Mouse (Mus musculus): ENCODE results near the gene Cpne5. TPM values are rescaled to one million over a fixed set of nuclear protein-coding genes. Genes with fewer than 3 reads are reported as not detected.
"Not testable (repeated sequence)": the region's sequence is repeated elsewhere in the genome, so short reads cannot be mapped to it uniquely, and the experiment has no call there.

Gene Cpne5
- total RNA-seq, 1 experiment from 2014 or later, result 1.9 TPM

DNA sequence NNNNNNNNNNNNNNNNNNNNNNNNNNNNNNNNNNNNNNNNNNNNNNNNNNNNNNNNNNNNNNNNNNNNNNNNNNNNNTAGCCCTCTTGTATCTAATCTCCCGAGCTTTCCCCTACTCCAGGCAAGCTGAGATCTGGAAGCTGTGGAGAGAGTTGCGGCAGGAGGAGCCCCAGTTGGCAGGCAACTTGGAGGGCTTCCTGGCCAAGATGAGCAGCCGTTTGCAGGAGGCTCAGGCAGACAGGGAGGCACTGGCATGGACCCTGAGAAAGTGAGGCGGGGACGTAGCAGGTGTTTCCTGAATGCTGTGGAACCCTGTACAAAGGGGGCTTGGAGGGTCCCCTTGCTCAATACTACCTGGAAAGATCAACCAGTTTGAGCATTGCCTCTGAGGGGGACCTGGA lies 102.9 kb downstream of the Cpne5 start:
- ATAC-seq (replicated peaks in 1 of 2; ENCODE audit: insufficient read depth in 1 of 2, low FRiP score in 2 of 2, low TSS enrichment in 1 of 2, low read depth in 1 of 2, poor library complexity in 2 of 2, severe bottlenecking in 2 of 2), result no peak

DNA sequence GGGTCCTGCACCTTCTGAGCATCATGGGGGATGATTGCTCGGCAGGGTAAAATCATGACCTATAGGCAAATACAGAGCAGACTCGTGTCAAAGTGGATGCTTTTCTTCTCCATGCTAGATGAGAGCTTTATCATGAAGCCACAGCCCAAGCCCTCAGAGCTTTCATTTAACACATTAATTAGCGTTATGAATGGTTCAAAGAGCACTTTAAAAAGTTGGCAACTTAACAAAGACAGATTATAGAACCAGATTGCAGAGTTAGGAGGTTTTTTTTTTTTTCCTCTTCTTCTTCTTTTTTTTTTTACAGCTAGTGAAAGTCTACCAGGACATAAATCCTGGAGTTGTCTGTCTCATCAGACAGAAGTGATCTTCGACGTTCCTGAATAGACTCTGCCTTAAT lies 108.6 kb downstream of the Cpne5 start:
- ATAC-seq (replicated peaks in 1 of 2; ENCODE audit: insufficient read depth in 1 of 2, low FRiP score in 2 of 2, low TSS enrichment in 1 of 2, low read depth in 1 of 2, poor library complexity in 2 of 2, severe bottlenecking in 2 of 2), result no peak

DNA sequence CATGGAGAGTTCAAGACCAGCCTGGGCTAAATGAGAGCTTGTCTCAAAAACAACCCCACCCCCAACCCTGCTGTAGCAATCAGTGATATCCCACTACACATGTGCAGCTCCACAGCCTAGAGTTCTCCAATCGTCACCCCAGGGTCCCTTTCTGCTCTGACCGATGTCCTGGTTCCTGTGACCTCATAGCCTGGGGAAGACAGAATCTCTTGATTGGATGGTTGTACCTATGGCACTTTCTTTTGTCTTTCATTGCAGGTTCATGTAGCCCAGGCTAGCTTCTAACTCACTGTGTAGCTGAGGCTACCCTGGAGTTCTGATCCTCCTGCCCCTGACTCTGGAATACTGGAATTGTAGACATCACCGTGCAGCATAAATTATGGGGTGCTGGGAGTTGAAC lies 111.4 kb downstream of the Cpne5 start:
- no peak for ATAC-seq (replicated peaks in 1 of 2; ENCODE audit: insufficient read depth in 1 of 2, low FRiP score in 2 of 2, low TSS enrichment in 1 of 2, low read depth in 1 of 2, poor library complexity in 2 of 2, severe bottlenecking in 2 of 2)

DNA sequence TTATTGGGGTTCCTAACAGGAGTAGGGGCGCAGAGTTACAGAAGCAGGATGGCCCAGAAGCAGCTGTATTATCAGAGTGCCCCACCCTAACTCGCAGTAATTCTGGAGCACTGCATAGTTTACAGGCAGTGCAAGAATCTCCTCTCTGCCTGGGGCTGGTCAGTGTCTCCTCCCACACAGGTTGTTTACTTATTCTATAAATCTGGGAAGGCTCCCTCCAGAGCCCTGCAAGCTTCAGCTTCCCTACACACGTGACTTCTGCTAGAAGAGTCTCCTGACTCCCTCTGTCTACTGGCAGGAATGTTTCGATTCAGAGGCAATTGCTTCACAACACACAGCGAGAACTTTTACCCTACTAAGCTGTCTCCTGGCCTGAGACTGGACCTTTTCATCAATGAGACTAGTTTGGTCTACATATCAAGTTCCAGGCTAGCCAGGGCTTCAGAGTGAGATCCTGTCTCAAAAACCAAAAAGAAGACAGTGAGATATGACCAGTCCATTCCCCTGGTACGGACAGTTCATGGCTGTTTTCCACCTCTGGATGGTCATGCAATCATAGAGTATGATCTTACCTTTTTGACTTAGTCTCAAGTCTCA lies 114.3 kb downstream of the Cpne5 start:
- no peak for ATAC-seq (replicated peaks in 1 of 2; ENCODE audit: insufficient read depth in 1 of 2, low FRiP score in 2 of 2, low TSS enrichment in 1 of 2, low read depth in 1 of 2, poor library complexity in 2 of 2, severe bottlenecking in 2 of 2)

DNA sequence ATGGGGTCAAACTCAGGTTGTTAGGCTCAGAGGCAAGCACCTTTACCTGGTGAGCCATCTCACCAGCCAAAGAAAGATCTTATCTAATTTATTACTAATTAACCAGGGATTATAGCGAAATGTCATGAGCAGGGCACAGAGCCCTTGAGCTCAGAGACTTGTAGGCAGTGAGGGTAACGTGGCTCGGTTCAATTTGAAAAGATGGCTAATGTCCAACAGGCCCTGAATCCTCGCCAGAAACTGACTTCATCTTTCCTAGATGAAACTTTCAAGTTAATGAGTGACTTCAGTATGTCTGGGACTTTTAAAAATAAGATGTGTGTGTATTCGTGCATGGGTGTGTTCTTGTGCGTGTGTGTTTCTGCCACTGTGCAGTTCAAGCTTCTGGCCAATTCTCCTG lies 115.2 kb downstream of the Cpne5 start:
- ATAC-seq (replicated peaks in 1 of 2; ENCODE audit: insufficient read depth in 1 of 2, low FRiP score in 2 of 2, low TSS enrichment in 1 of 2, low read depth in 1 of 2, poor library complexity in 2 of 2, severe bottlenecking in 2 of 2), result no peak

DNA sequence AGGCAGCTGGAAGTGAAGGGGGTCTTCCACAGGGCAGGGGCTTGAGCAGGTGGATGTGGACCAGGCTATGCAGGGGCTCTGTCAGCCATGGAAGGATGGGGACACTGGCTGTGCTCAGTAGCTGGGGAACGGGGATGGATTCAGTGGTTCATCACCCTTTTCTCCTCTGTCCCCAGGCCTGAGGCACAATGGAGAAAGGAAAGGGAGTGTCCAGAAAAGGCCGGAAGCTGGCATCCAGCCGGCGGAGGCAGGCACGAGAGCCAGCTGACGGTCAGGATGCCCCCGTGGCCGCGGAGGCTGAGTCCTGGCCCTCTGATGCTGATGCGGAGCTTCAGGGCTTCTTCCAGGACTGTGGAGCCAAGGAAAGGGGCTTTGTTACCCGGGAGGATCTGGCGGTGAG lies 117.3 kb downstream of the Cpne5 start:
- ATAC-seq (replicated peaks in 1 of 2; ENCODE audit: insufficient read depth in 1 of 2, low FRiP score in 2 of 2, low TSS enrichment in 1 of 2, low read depth in 1 of 2, poor library complexity in 2 of 2, severe bottlenecking in 2 of 2), result no peak

DNA sequence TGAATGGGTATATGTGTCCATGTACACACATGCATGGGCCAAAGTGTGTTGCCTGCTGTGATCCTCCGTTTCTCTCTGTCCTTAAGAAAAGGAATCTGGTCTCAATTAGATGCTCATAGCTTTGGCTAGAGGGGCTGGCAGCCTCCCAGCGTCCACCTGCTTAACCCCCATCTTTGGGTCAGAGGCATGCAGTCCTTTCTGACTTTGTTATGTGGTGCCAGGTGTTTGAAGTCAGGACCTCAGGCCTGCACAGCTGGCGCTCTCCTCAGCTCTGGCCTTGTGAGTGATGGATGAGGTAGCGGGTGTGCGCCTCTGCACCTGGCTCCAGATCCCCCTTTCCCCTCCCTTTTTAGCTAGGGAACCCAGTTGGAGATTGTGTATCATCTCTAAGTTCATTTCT lies 119.9 kb downstream of the Cpne5 start:
- no peak for ATAC-seq (replicated peaks in 1 of 2; ENCODE audit: insufficient read depth in 1 of 2, low FRiP score in 2 of 2, low TSS enrichment in 1 of 2, low read depth in 1 of 2, poor library complexity in 2 of 2, severe bottlenecking in 2 of 2)

DNA sequence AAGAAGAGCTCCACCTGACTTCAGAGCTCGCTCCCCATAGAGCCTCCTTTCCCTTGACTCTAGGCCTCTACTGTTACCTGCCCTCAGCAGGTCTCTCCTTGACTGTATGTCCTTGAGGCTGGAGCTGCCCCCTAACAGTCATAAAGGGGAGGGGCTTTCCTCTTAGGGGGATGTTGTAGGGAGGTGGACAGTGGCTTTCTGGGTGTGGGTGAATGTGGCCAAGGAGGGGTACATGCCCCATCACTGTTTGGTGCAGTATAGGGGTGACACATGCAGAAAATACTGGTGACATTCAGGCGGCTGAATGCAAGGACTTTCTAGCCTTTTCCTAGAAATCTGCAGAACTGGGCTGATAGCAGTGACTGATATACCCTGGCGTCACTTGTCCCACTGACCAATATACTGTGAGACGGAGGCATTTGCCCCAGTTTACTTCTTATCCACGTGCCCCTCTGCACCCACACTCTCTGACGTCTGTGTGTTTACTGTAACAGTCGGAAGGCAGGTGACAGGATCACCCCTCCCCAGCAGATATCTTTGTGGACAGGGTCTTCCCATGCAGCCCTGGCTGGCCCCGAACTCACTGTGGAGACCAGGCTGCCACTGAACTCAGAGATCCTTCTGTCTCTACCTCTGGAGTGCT lies 120.8 kb downstream of the Cpne5 start:
- no peak for ATAC-seq (replicated peaks in 1 of 2; ENCODE audit: insufficient read depth in 1 of 2, low FRiP score in 2 of 2, low TSS enrichment in 1 of 2, low read depth in 1 of 2, poor library complexity in 2 of 2, severe bottlenecking in 2 of 2)

DNA sequence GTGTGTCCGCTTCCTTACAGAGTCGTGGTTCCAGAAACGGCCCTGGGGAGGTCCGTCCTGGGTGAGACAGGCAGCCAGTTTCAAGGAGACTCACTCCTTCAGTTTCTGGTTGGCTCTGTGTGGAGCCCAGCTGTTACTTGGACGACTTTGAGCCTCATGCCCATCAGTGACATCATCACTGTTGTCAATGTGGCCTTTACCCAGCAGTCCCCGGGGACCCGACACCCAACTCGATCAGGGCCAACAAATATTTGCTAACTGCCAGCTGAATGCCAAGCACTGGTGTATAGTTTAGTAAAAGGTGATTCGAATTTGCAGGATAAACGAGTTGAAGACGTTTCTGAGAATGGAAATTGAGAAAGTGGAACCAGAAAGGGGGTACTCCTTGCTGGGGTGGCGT lies 121.9 kb downstream of the Cpne5 start:
- ATAC-seq (replicated peaks in 1 of 2; ENCODE audit: insufficient read depth in 1 of 2, low FRiP score in 2 of 2, low TSS enrichment in 1 of 2, low read depth in 1 of 2, poor library complexity in 2 of 2, severe bottlenecking in 2 of 2), result no peak

DNA sequence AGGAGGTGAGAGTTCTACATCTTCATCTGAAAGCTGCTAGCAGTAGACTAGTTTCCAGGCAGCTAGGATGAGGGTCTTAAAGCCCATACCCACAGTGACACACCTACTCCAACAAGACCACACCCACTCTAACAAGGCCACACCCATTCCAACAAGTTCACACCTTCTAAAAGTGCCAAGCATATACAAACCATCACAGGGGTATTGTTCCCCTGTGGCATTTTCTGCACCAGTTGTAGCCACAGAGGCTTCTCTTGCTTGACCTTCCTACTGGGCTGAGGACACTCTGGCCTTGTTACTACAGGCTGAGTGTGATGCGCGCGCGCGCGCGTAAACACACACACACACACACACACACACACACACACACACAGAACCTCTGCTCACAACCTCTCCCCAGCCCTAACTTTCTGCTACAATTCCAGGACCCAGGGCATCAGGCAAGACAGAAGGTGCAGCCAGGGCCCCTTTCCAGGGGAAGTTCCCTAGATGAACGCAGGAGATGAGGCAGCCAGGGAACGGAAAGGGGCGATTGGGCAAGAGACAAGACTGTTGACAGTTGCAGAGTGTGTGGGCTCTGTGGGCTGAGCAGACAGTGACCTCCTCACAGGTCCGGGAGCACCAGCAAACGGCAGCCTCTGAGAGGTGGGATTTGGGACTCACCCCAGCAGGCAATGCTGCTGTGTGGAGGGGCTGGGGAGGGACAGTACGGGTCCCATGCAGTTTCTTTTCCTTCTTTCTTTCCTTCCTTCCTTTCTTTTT lies 124.2 kb downstream of the Cpne5 start, which contains the start of gene Rab44:
TSS of gene Rab44 (plus strand) at position 555 of the 762 bp plus-strand sequence.
- peak; percentile 29 to 72; a peak in 1 of 4 replicates for ATAC-seq (replicated peaks in 1 of 2; ENCODE audit: insufficient read depth in 1 of 2, low FRiP score in 2 of 2, low TSS enrichment in 1 of 2, low read depth in 1 of 2, poor library complexity in 2 of 2, severe bottlenecking in 2 of 2)

DNA sequence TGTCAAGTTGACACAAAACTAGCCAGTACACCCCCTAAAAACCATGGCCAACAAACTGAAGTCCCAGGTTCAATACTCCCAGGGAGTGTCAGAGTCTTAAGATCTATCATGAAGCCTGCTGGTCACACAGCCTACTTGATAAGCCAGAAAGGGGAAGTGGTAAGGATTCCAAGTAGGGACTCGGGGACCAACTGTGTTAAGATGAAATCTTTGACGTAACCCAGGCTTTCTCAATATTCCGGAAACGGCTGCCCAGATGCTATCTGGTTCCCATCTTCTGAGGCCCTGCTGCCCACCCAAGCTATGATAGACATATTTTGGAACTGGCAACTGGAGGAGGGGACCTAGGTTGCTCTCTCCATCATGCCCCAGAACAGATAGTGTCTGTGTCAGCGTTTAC lies 126.6 kb downstream of the Cpne5 start:
- peak; percentile 96 for ATAC-seq (replicated peaks in 1 of 2; ENCODE audit: insufficient read depth in 1 of 2, low FRiP score in 2 of 2, low TSS enrichment in 1 of 2, low read depth in 1 of 2, poor library complexity in 2 of 2, severe bottlenecking in 2 of 2)

DNA sequence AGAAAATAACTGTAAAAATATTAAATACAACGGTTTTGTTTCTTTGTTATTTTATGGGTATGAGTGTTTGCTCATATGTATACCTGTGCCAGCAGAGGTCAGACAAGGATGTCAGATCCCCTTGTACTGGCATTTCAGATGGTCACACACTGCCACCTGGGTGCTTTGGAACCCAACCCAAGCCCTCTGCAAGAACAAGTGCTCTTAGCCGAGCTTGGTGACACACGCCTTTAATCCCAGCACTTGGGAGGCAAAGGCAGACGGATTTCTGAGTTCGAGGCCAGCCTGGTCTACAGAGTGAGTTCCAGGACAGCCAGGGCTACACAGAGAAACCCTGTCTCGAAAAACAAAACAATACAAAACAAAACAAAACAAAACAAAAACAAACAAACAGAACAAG lies 127.6 kb downstream of the Cpne5 start:
- ATAC-seq (replicated peaks in 1 of 2; ENCODE audit: insufficient read depth in 1 of 2, low FRiP score in 2 of 2, low TSS enrichment in 1 of 2, low read depth in 1 of 2, poor library complexity in 2 of 2, severe bottlenecking in 2 of 2), result not testable (repeated sequence)

Other genes starting within 250 kb of the Cpne5 start
- gene Stk38, start 230.2 kb downstream of the Cpne5 start, total RNA-seq (2017), result 100 and 102 TPM in 2 replicates
- 716 and 982 TPM in 2 replicates for gene Srsf3, start 205.5 kb downstream of the Cpne5 start, total RNA-seq (2017)
- 7.1 and 9.0 TPM in 2 replicates for gene Cdkn1a, start 147.2 kb downstream of the Cpne5 start, total RNA-seq (2017)
- gene Rab44, start 124.0 kb downstream of the Cpne5 start, total RNA-seq (2017), result 27.8 and 58.2 TPM in 2 replicates
- gene Ppil1, start 26.0 kb upstream of the Cpne5 start, total RNA-seq (2017), result 68.8 and 69.8 TPM in 2 replicates
- 77.2 and 109 TPM in 2 replicates for gene BC004004, start 30.6 kb upstream of the Cpne5 start, total RNA-seq (2017)
- 1.8 and 10.4 TPM in 2 replicates for gene Pi16, start 79.5 kb upstream of the Cpne5 start, total RNA-seq (2017)
- gene Mtch1, start 109.8 kb upstream of the Cpne5 start, total RNA-seq (2017), result 60.6 and 87.5 TPM in 2 replicates
- 36.9 and 54.2 TPM in 2 replicates for gene Fgd2, start 122.7 kb upstream of the Cpne5 start, total RNA-seq (2017)